ENCODE assay signal across 17 mouse cellular contexts in genomic region chr6:126142741-126143140, GRCm38 (mm10). TPM values are rescaled to one million over a fixed set of nuclear protein-coding genes. Genes with fewer than 3 reads are reported as not detected.
DNase-seq lines count a peak whose midpoint lies in the region; ATAC-seq and TF ChIP-seq lines count a peak whose summit lies in the region.
"Had no signal": no experiment of that assay in that cellular context is flagged by ENCODE, and none has a peak within 500 bp of the region (broad histone marks: within the 10 kb centered on the region; RNA-seq: fewer than 3 reads in every experiment).

No protein-coding gene starts in this region.

- peak overlapping the region; percentile 39 for H3K4me2 ChIP-seq in heart, embryonic 15.5 days
- H3K4me2 ChIP-seq in lung, embryonic 14.5 days = no peak overlapping the region
- H3K4me2 ChIP-seq: limb, embryonic 12.5 days; midbrain, embryonic 12.5 days had no signal

- 43% methylated on average over 3 of the region's 3 CpGs for WGBS in heart, embryonic 15.5 days
- 29% methylated on average over 3 of the region's 3 CpGs for WGBS in lung, embryonic 14.5 days
- WGBS in lung, adult 2 months = 59% methylated on average over 3 of the region's 3 CpGs
- 44% methylated on average over 3 of the region's 3 CpGs for WGBS in small intestine, adult 2 months

- H3K36me3 ChIP-seq in heart, embryonic 15.5 days = no peaks in the 10 kb centered on the region
- no peaks in the 10 kb centered on the region for H3K36me3 ChIP-seq in lung, embryonic 14.5 days (ENCODE audit: insufficient read depth)
- H3K36me3 ChIP-seq in small intestine, adult 2 months (ENCODE audit: control insufficient read depth, insufficient read depth, low read length) = no peaks in the 10 kb centered on the region
- H3K36me3 ChIP-seq: midbrain, embryonic 12.5 days had no signal

- DNase-seq in embryo, embryonic 10 days (ENCODE audit: low spot score) = peak; percentile 27
- DNase-seq in embryo, embryonic 9.5 days (ENCODE audit: extremely low spot score) = no peak
- no peak for DNase-seq in heart, adult 8-10 months (ENCODE audit: low spot score)
- DNase-seq in lung, embryonic 14.5 days = peak; percentile 59
- no peak for DNase-seq in lung, adult 2 months
- DNase-seq in frontal cortex, postnatal 10 days (ENCODE audit: low spot score in 2 of 2) = no peak
- DNase-seq: adrenal gland, postnatal 36 days; right cerebral cortex, postnatal 4 days; thymus, postnatal 14 days had no signal

- ATAC-seq in heart, embryonic 15.5 days (replicated peaks; ENCODE audit: insufficient number of reproducible peaks, insufficient read depth, low FRiP score, low read depth) = no peak
- ATAC-seq in lung, embryonic 14.5 days (ENCODE audit: insufficient read depth) = peak; percentile 45; the same call in 1 of the 2 replicates
- ATAC-seq: activated CD4-positive, CD25-positive, alpha-beta regulatory T cell, adult 4 months; hindbrain, embryonic 16.5 days had no signal

- H3K4me1 ChIP-seq in heart, embryonic 15.5 days (replicated peaks) = peaks cover 42% of the 10 kb centered on the region
- peaks cover 13% of the 10 kb centered on the region for H3K4me1 ChIP-seq in lung, embryonic 14.5 days (ENCODE audit: insufficient read depth)
- peaks cover 6% of the 10 kb centered on the region; the same call in 1 of the 2 replicates for H3K4me1 ChIP-seq in lung, adult 2 months (ENCODE audit: control insufficient read depth, insufficient read depth, low read length)
- H3K4me1 ChIP-seq in small intestine, adult 2 months (ENCODE audit: control insufficient read depth, insufficient read depth, insufficient read length, low read length) = peaks cover 3% of the 10 kb centered on the region; the same call in 1 of the 2 replicates
- H3K4me1 ChIP-seq: midbrain, embryonic 12.5 days had no signal

- H3K9me3 ChIP-seq in heart, embryonic 15.5 days (replicated peaks) = no peaks in the 10 kb centered on the region
- no peaks in the 10 kb centered on the region for H3K9me3 ChIP-seq in lung, embryonic 14.5 days (ENCODE audit: low read depth, low read length)
- H3K9me3 ChIP-seq: limb, embryonic 12.5 days; midbrain, embryonic 12.5 days had no signal

- peak overlapping the region; percentile 79 for H3K27ac ChIP-seq in heart, embryonic 15.5 days
- no peak overlapping the region for H3K27ac ChIP-seq in lung, embryonic 14.5 days (ENCODE audit: low read depth)
- 0 out of 2 replicates have a peak overlapping the region, but pooled peaks have one; percentile 12 for H3K27ac ChIP-seq in small intestine, adult 2 months (ENCODE audit: insufficient read depth, low read depth, low read length)
- H3K27ac ChIP-seq: midbrain, embryonic 12.5 days had no signal

- TF ChIP-seq CTCF in lung, embryonic 14.5 days (IDR thresholded peaks at IDR 0.05; ENCODE audit: low read depth) = no peak
- TF ChIP-seq CTCF in lung, adult 2 months (IDR thresholded peaks at IDR 0.05; ENCODE audit: insufficient read depth, low read length) = no peak
- TF ChIP-seq CTCF in small intestine, adult 2 months (IDR thresholded peaks at IDR 0.05; ENCODE audit: extremely low read depth, insufficient read length, insufficient replicate concordance, low read depth, low read length) = no peak

- no peak overlapping the region for H3K4me3 ChIP-seq in heart, embryonic 15.5 days
- H3K4me3 ChIP-seq in lung, embryonic 14.5 days (ENCODE audit: low read depth, low read length) = no peak overlapping the region
- H3K4me3 ChIP-seq in lung, adult 2 months (replicated peaks; ENCODE audit: extremely low read depth, low read depth, low read length) = no peak overlapping the region
- H3K4me3 ChIP-seq in small intestine, adult 2 months (ENCODE audit: low read depth, low read length) = no peak overlapping the region
- H3K4me3 ChIP-seq: limb, embryonic 12.5 days; midbrain, embryonic 12.5 days had no signal

- no peaks in the 10 kb centered on the region for H3K27me3 ChIP-seq in heart, embryonic 15.5 days
- no peaks in the 10 kb centered on the region for H3K27me3 ChIP-seq in lung, embryonic 14.5 days (ENCODE audit: insufficient read depth, low read length)
- H3K27me3 ChIP-seq in small intestine, adult 2 months (ENCODE audit: control insufficient read depth, insufficient read depth, low read length) = no peaks in the 10 kb centered on the region
- H3K27me3 ChIP-seq: limb, embryonic 12.5 days; midbrain, embryonic 12.5 days had no signal

- TF ChIP-seq POLR2A in lung, adult 2 months (IDR thresholded peaks at IDR 0.05; ENCODE audit: borderline replicate concordance, extremely low read depth, low read depth, low read length) = no peak
- TF ChIP-seq POLR2A in small intestine, adult 2 months (IDR thresholded peaks at IDR 0.05; ENCODE audit: low read depth, low read length) = no peak

- no peak overlapping the region for H3K9ac ChIP-seq in heart, embryonic 15.5 days
- H3K9ac ChIP-seq in lung, embryonic 14.5 days = no peak overlapping the region
- H3K9ac ChIP-seq: limb, embryonic 12.5 days; midbrain, embryonic 12.5 days had no signal

RNA-seq across cellular contexts. Expression of gene Ntf3, which starts 24.0 kb away (rescaled TPM):
- 7.0 and 8.0 TPM in 2 replicates for polyA plus RNA-seq in heart, embryonic 15.5 days (2015; fragmentation: Nextera tagmentation; extraction: Ambion mirVana)
- total RNA-seq in heart, adult 8-10 months (2022) = 1 to 10 TPM; 2.2 to 5.3 (median 3.9) TPM
- 4.3 and 4.7 TPM in 2 replicates for polyA plus RNA-seq in lung, embryonic 14.5 days (2014; fragmentation: Nextera tagmentation; extraction: Ambion mirVana)
- polyA plus RNA-seq in lung, adult 2 months (2012; rRNA removed) = 1.5 and 1.7 TPM in 2 replicates
- 1.2 and 2.3 TPM in 2 replicates for polyA plus RNA-seq in small intestine, adult 2 months (2012; rRNA removed)
- total RNA-seq: CH12.LX; common myeloid progenitor, adult 5-6 weeks had no signal
- polyA plus RNA-seq: activated CD4-positive, CD25-positive, alpha-beta regulatory T cell, adult 4 months had no signal

Comparison
In these comparisons a context has a peak if more than half of its experiments do, and no peak if none do; other contexts are left out.
1. DNase-seq: peak in embryo, embryonic 10 days (single experiment) and lung, embryonic 14.5 days (single experiment); none in embryo, embryonic 9.5 days (single experiment), heart, adult 8-10 months (single experiment), lung, adult 2 months (single experiment) and frontal cortex, postnatal 10 days (0 of 2).